Mouse (Mus musculus) cortical plate, adult 2 months (tissue): Measurements from ENCODE around the gene Tmem41b.
"Not testable (repeated sequence)": the region's sequence is repeated elsewhere in the genome, so short reads cannot be mapped to it uniquely, and the experiment has no call there.

Source experiments
- CTCF ChIP-seq: fragments of 200-500 bp; IDR thresholded peaks from 2 replicates; pipeline ENCODE4 v1.5.1; 2011; ENCODE audit warnings: mild to moderate bottlenecking, control low read depth, low read length; ENCODE audit not compliant: insufficient read depth; ENCODE audit errors: extremely low read depth
- POLR2A ChIP-seq: fragments of 200-500 bp; IDR thresholded peaks from 2 replicates; pipeline ENCODE4 v1.6.1; 2011; ENCODE audit warnings: mild to moderate bottlenecking, low read length, control low read depth; ENCODE audit not compliant: insufficient read depth; ENCODE audit errors: extremely low read depth

DNA sequence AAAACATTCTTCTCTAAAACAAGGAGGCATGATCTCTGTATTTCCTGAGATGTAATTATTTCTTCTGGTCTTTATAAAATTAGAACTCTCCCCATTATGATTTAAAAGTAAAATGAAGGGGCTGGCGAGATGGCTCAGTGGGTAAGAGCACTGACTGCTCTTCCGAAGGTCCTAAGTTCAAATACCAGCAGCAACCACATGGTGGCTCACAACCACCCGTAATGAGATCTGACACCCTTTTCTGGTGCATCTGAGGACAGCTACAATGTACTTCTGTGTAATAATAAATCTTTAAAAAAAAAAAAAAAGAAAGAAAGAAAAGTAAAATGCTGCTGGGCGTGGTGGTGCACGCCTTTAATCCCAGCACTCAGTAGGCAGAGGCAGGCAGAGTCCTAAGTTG is 9.6 kb downstream of the Tmem41b start:
- not testable (repeated sequence) for TF ChIP-seq POLR2A, CTCF
